Mouse (Mus musculus) A20 (cell line): ENCODE measurements around the gene Smim6.

Experiments used
- DNase-seq: peaks from one replicate; pipeline ENCODE4 v3.0.0-alpha.2; 2011; ENCODE audit warnings: low read depth, low spot score

Smim6 gene

GRCm38 (mm10) chr11:115933747-115934110 lies 21.9 kb downstream of the Smim6 start:
- DNase-seq: no peak

DNA sequence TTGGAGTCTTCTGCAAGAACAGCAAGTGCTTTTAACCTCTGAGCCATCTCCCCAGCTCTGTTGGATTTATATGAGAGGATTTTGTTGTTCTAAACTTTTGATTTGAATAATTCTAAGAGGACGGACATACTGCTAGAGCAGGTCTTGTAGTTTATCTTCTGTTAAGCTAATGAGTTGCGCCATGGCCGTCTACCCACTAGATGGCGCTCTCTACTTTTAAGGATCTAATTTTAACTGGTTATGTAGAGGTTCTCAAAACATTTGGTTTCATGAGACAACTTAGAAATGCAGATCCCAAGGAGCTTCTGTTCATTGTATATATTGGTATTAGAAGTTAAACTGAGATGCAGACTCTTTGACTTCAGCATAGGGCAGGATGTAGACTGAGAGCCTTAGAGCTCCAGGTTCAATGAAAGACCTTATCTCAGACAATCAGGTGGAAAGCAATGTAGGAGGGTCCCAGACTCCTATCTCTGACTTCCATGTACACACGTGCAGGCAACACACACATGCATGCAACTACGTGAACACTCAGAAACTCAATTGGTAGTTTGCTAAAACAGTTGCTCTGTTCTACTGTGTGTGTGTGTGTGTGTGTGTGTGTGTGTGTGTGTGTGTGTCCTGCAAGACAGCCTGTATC lies 28.0 kb downstream of the Smim6 start:
- DNase-seq: peak; percentile 75

DNA sequence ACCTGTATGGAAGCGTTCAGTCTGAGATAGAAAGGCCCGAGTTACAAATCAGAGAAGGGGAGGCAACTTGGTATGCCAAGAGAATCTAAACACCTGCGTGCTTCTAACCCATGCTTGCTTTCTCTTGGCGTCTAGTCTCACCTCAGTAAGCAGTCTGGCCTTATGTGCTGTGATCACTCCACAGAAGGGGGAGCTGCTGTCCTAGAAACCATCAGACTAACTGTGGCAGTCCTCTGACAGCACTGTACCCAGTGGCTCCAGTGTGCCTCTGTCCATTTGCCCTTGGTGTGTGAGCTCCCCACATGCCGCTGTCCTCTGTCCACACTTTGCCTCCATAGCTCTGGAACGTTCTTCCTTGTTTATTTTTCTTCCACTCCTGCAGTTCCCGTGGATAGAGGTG lies 30.2 kb downstream of the Smim6 start:
- DNase-seq: no peak

GRCm38 (mm10) chr11:115945247-115945646 lies 33.4 kb downstream of the Smim6 start:
- no peak for DNase-seq

- DNase-seq: no peak
Measured at GRCm38 (mm10) chr11:115946221-115946828, 34.5 kb downstream of the Smim6 start.

DNA sequence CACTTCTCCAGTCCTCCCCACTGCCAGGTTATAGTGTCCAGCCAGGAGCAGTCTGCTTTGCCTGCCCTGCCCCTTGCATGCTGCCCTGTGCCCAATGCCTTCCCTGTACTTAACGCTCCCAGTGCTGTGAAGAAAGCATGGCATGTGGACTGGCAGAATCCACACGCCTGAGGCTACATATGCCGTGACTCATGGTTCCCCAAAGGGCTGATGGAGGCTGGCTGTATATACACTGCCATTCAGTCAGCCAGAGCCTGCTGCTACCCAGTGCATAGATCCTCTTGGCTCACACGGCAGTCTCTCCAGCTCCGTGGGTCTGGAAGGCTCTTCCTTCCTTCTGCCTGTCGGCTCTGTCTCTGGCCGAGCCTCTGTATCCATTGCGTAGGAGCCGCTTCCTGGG lies 36.5 kb downstream of the Smim6 start:
- DNase-seq: no peak

GRCm38 (mm10) chr11:115950719-115951118 lies 38.9 kb downstream of the Smim6 start:
- DNase-seq: no peak

GRCm38 (mm10) chr11:115954712-115955111 lies 42.9 kb downstream of the Smim6 start:
- DNase-seq: no peak

DNA sequence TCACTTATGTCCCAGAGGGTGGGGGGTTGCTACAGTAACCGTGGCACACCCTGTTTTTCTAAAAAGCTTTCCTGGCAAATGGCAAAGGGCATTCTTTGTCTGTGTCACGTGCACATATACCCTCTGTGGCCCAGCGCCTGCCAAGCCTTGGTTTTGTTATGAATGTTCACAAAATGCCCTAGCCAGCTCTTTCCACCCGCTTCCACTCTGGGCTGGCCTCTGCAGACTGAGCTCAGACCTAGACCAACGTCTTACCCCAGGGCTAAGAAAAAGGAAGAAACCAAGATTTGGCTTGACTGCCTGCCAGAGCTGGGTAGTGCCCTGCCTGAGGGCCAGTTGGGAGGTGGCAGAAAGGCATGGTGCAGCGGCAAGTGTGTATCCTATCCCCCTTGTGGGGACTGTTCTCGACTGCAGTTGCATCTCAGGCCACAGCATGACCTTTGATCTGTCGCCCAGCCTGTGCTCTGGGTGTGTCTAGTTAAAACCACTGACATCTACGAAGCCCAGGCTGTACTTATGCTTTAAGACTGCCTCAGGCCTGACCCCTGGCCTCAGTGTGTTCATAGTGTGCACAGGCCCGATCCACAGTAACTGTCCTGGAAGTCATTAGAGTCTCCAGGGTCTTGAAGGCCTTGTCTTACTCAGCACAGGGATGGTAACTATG lies 43.5 kb downstream of the Smim6 start:
- DNase-seq: no peak

GRCm38 (mm10) chr11:115956453-115956852 lies 44.6 kb downstream of the Smim6 start:
- no peak for DNase-seq

- DNase-seq: no peak
Measured at GRCm38 (mm10) chr11:115957971-115958370, 46.2 kb downstream of the Smim6 start.

DNA sequence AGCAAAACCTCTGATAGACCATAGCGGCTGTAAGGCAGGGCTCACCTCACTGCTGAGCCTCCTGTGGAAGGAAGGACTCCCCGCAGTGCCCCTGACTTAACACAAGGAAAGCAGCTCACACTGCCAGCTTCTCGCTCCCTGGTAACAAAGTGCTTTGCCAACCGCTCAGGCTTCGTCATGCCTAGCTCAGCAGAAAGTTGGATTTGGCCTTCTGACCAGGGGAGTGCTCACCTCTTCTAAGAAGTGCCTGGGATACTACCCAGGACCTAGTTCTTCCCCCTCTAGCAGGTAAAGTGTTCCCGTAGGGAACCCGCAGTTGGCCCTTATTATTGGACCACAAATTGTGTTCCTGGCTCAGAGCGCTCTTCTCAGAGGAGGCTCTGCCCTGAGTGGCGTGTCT lies 47.2 kb downstream of the Smim6 start:
- DNase-seq: no peak

- no peak for DNase-seq
Measured at GRCm38 (mm10) chr11:115962651-115963412, 51.0 kb downstream of the Smim6 start.
